Mouse (Mus musculus): ENCODE results near the gene Fbxl5. TPM values are rescaled to one million over a fixed set of nuclear protein-coding genes. Genes with fewer than 3 reads are reported as not detected.

The Fbxl5 gene
- 10 to 100 TPM; 31.5 to 38.6 TPM for total RNA-seq (2021)
- long read RNA-seq, experiment 1, transcript Fbxl5-201 (11 exons, 2,858 nt): major isoform, 76 of 108 reads
- long read RNA-seq, experiment 1, partial matches to known transcripts: 23 of 108 reads
- long read RNA-seq, experiment 1, other reads (novel, unspliced or antisense): 9 of 108 reads
- long read RNA-seq, experiment 2, transcript Fbxl5-201 (11 exons, 2,858 nt): major isoform, 55 of 78 reads
- long read RNA-seq, experiment 2, partial matches to known transcripts: 14 of 78 reads
- long read RNA-seq, experiment 2, other reads (novel, unspliced or antisense): 7 of 78 reads

- DNase-seq (ENCODE audit: low spot score): no peak
Observed at GRCm38 (mm10) chr5:43821538-43821937, at the start of gene Fbxl5. Fbxl5 (minus strand) TSS chr5:43821638.

DNA sequence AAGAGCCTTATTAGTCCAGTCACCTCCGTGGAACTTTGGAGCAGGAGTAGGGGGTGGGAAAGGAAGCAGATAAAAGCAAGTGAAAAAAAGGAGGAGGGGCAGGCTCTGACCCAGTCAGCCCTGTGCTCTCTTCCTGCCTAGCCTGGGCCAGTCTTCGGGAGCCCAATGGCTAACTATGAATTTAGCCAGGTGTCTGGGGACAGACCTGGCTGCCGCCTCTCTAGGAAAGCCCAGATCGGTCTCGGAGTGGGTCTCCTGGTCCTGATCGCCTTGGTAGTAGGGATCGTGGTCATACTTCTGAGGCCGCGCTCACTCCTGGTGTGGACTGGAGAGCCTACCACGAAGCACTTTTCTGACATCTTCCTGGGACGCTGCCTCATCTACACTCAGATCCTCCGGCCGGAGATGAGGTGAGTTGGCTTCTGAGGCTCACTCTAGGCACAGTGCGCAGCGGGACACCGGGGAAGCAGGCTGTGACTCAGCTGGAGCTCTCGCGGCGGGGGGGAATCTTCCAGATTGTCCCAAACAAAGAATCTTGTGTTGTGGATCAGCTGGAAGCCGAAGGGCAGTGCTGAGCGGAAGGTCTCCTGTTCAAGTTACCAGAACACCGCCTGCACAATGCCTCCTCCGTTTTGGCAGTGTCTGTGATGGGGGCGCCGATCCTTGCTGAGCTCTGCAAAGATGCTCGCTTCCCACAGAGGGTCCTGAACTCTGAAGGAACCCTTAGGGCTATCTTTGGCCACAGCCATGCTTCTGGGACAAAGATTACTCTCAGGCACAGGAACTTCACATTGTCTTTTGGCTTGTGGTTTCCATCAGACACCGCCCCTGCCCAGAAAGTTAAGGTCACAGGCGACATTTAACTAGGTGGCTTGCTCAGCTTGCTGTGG lies 47.5 kb upstream of the Fbxl5 start:
- no peak for DNase-seq (ENCODE audit: low spot score)

- no peak for DNase-seq (ENCODE audit: low spot score)
Observed at GRCm38 (mm10) chr5:43868253-43868652, 46.8 kb upstream of the Fbxl5 start, which contains the start of gene Cd38. Cd38 (plus strand) TSS chr5:43868553.

GRCm38 (mm10) chr5:43865316-43865715 lies 43.9 kb upstream of the Fbxl5 start:
- no peak for DNase-seq (ENCODE audit: low spot score)

- DNase-seq (ENCODE audit: low spot score): no peak
Observed at GRCm38 (mm10) chr5:43863642-43864041, 42.2 kb upstream of the Fbxl5 start.

- DNase-seq (ENCODE audit: low spot score): no peak
Observed at GRCm38 (mm10) chr5:43860670-43861431, 39.4 kb upstream of the Fbxl5 start.

- DNase-seq (ENCODE audit: low spot score): no peak
Observed at GRCm38 (mm10) chr5:43860096-43860495, 38.7 kb upstream of the Fbxl5 start.

DNA sequence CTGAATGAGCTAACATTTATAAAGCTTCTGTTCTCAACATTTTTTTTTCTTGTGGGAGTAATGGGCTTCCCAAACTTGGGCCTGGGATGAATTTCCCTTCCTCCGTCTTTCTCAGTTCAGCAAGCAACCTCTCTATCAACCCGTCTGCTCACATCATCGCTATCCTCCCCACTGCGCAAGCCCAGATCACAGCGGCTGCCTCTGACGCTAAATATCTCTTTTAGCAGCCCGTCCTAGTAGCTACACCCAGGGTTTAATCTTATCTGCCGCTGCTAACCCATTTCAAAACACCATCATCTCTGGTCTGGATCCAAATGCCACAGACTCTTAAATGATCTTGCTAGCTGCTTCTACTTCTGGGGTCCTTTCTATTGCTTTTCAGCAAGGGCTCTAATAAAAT lies 38.2 kb upstream of the Fbxl5 start:
- DNase-seq (ENCODE audit: low spot score): no peak

- no peak for DNase-seq (ENCODE audit: low spot score)
Observed at GRCm38 (mm10) chr5:43855769-43856168, 34.3 kb upstream of the Fbxl5 start.

DNA sequence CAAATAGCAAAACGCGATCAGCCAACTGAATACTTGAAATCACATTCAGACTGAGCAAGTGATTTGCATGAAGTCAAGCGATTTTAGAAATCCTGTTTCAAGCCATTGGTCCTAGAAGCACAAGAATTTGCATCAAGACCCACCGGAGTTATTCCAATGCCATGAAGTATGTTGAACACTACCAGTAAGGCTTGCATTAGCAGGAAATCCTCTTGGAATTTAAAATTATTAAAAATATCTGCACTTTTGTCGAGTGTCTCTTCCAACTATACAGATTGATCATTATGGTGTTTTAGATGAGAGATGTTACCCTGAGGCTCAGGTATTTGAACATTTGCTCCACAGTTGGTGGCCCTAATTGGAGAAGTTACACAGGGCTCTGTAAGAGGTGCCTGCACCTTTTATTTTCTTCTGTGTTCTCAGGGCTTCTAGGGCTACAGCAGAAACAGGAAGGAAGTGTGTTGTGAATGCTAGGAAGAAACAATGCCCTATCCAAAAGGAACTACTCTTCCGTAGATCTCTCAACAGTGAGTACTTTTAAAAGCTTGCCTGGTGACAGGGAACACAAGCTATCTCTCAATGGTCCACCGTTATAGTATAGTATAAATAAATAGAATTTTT lies 32.5 kb upstream of the Fbxl5 start:
- no peak for DNase-seq (ENCODE audit: low spot score)

GRCm38 (mm10) chr5:43853096-43853867 lies 31.8 kb upstream of the Fbxl5 start:
- DNase-seq (ENCODE audit: low spot score): no peak

DNA sequence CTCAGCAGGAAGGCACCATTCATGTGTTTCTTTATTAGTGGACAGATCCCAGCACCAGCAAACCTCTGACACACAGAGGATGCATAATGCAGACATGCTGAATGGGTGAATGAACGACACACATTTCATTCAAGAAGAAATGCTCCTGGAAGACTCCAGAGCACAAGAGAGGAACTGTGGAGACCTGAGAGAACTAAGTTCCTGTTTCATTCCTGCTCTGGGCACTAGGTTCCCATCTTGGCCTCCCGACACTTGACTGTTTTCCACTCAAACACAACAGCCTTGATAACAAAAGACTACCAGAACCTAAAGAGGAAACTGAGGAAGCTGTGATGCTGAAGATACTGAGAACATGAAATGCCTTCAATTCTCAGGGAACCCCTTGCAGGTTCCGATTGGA lies 26.8 kb upstream of the Fbxl5 start:
- DNase-seq (ENCODE audit: low spot score): no peak

DNA sequence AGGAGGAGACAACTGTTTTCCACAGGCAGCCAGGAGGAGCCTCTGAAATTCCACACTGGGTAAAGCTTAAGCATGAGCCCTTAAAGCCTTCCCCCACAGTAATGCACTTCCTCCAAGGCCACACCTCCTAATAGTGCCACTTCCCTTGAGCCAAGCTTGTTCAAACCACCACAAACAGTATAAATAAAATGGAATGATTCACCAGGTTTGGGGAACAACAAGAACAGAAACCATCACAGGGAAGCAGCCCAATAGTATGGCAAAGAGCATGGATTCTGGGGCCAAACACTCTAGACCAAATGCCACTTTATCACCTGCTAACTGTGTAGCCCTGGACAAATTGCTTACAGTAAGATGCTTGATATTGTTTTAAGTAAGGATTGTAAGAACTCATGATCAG lies 26.1 kb upstream of the Fbxl5 start:
- DNase-seq (ENCODE audit: low spot score): no peak

- DNase-seq (ENCODE audit: low spot score): no peak
Observed at GRCm38 (mm10) chr5:43846227-43846626, 24.8 kb upstream of the Fbxl5 start.

DNA sequence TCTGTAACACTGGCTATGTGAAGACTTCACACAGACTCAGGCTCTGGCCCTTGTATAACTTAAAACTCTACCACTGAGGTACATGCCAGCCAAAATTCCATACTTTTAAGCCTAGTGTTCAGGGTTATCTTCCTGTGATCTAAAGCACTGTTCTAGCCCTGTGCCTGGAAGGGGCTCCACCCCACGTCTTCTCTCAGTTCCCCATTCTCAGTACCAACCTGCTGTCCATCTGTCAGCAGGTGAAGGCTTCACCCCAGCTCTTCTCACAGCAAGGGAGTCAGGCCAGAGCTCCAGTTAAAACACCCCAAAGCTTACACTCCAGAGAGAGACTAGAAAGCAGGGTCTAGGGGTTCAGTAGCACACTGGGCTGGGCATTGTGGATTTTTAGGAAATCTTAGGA lies 24.2 kb upstream of the Fbxl5 start:
- no peak for DNase-seq (ENCODE audit: low spot score)

GRCm38 (mm10) chr5:43845083-43845482 lies 23.6 kb upstream of the Fbxl5 start:
- DNase-seq (ENCODE audit: low spot score): peak; percentile 33

GRCm38 (mm10) chr5:43842576-43843155 lies 21.2 kb upstream of the Fbxl5 start:
- no peak for DNase-seq (ENCODE audit: low spot score)

GRCm38 (mm10) chr5:43842011-43842285 lies 20.5 kb upstream of the Fbxl5 start:
- no peak for DNase-seq (ENCODE audit: low spot score)

- DNase-seq (ENCODE audit: low spot score): peak; percentile 71
Observed at GRCm38 (mm10) chr5:43841144-43842010, 19.9 kb upstream of the Fbxl5 start.

GRCm38 (mm10) chr5:43837372-43837771 lies 15.9 kb upstream of the Fbxl5 start:
- peak; percentile 49 for DNase-seq (ENCODE audit: low spot score)

Data from gastrocnemius, adult 18-20 months (tissue).